Mouse (Mus musculus): ENCODE measurements around the gene Gm20388.

The Gm20388 gene

DNA sequence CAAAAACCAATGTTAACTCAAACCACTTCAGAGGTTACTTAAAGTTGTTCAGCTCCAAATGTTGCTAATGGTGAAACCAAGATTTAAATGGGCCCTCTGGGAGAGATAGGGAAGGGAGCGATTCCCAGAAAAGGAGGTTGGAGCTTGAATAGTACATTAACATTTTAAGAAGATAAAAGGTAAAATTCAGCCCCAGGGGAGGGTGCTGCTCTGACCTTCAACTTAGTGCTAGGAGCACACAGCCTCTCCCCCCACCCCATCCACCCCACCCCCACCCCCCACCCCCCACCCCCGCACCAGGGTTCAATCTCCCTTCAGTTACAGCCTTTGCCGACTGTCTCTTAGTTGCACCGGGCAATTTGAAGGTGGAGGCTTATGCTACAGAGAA lies 3851.2 kb downstream of the Gm20388 start:
- DNase-seq (ENCODE audit: low spot score in 2 of 2), result no peak

GRCm38 (mm10) chr8:123763355-123763754 lies 3852.7 kb downstream of the Gm20388 start:
- DNase-seq (ENCODE audit: low spot score in 2 of 2), result no peak

- DNase-seq (ENCODE audit: low spot score in 2 of 2), result no peak
Observed at GRCm38 (mm10) chr8:123764671-123765070, 3854.0 kb downstream of the Gm20388 start.

DNA sequence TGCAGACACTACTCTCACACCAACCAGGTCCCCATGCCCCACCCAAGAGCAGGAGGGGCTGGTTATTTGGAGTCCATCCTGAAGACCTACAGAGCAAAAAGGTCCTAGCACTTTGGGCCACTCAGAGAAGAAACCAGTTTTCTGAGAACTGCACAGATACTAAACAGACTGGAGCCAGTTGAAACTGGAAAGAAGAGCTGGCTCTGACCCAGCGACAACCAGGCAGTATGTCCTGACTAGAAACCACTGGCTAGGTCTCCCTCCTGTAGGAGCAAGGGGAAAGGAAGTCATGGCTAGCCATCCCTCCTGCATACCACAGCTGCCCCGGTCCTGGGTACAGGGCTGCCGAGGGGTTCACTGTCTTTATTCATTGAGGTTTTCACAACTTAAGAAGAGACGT lies 3855.9 kb downstream of the Gm20388 start:
- no peak for DNase-seq (ENCODE audit: low spot score in 2 of 2)

DNA sequence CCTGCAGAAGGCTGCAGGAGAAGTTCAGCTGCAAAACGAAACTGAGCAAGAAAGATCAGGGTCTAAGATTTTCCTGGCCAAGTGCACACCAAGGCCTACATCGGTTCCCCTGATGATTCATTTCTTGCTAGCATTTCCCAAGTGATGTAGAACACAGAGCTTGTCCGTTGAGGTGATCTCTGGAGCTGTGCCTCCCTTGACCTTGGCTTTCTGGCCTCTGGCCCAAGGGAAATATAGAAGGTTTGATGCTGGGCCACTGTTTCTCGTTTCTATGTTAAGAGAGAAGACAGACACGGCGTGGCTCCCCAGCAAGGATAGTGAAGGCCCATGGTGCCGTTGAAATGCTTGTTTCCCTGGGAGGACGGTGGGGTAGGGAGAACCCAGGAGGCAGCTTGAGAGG lies 3857.2 kb downstream of the Gm20388 start:
- no peak for DNase-seq (ENCODE audit: low spot score in 2 of 2)

DNA sequence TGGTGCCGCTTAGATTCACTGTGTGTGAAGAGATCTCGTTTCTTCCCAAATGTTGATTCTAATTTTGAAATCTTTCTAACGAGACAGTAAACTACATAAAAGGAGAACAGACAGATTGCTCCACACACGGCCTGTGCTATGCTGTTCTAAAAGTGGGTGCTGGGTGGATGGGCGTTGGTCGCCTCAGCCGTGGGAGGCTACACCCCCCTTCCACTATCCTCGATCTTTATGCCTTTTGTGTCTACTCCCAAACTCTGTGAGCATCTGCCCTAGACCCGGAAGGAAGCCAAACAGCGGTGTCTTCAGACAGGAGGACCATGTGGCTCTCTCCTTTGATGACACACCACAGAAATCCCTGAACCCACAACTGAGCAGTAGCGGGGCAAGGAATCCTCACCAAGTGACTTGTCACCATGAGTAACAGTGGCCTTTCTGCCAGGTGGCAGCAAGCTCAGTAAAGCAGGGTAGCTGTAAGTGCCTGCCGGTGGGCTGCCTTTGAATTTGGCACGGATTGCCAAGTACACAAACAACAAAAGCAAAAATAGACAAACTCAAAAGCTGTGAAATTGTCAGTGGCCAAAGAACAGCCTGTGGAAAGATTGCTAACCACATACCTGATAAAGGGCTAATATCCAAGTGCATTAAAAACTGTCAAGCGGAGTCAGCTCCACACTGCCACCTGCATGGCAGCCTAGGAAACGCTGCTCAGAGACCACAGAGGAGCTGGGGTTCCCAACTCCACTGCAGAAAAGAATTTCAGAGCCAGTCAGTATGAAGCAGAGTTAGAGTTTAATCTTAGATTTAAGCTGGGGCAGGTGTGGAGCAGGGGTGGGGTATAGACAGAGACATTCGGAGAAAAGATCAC lies 3858.1 kb downstream of the Gm20388 start:
- DNase-seq (ENCODE audit: low spot score in 2 of 2), result no peak

DNA sequence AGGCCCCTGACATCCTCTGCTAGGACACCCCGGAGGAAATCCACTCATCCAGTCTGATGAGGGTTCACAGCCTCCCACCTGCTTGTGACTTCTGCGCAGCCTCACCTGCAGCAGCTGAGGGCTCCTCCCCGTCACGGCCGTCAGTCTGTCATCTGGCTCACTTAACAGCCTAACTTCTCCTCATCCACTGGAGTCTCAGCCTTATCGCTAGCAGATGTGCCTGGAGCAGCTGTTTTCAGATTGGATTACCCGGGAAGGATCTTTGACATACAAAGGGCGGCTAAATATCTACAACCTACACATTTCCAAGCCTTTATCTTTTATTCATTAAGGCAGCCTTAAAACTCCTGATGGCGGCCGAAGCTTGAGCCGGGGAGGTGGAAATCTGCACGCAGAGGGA lies 3862.8 kb downstream of the Gm20388 start:
- no peak for DNase-seq (ENCODE audit: low spot score in 2 of 2)

GRCm38 (mm10) chr8:123774491-123774890 lies 3863.8 kb downstream of the Gm20388 start:
- DNase-seq (ENCODE audit: low spot score in 2 of 2), result no peak

GRCm38 (mm10) chr8:123777319-123777718 lies 3866.7 kb downstream of the Gm20388 start:
- DNase-seq (ENCODE audit: low spot score in 2 of 2), result no peak

DNA sequence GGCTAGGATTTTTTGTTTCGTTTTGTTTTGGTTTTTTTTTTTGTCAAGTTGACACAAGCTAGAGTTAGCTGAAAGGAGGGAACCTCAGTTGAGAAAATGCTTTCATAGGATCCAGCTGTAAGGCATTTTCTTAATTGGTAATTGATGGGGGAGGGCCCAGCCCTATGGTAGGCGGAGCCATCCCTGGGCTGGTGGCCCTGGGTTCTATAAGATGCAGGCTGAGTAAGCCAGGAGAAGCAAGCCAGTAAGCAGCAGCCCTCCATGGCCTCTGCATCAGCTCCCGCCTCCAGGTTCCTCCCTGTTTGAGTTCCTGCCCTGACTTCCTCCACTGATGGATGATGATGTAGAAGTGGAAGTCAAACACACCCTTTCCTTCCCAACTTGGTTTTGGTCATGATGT lies 3869.8 kb downstream of the Gm20388 start:
- no peak for DNase-seq (ENCODE audit: low spot score in 2 of 2)

- DNase-seq (ENCODE audit: low spot score in 2 of 2), result no peak
Observed at GRCm38 (mm10) chr8:123781256-123781655, 3870.6 kb downstream of the Gm20388 start.

DNA sequence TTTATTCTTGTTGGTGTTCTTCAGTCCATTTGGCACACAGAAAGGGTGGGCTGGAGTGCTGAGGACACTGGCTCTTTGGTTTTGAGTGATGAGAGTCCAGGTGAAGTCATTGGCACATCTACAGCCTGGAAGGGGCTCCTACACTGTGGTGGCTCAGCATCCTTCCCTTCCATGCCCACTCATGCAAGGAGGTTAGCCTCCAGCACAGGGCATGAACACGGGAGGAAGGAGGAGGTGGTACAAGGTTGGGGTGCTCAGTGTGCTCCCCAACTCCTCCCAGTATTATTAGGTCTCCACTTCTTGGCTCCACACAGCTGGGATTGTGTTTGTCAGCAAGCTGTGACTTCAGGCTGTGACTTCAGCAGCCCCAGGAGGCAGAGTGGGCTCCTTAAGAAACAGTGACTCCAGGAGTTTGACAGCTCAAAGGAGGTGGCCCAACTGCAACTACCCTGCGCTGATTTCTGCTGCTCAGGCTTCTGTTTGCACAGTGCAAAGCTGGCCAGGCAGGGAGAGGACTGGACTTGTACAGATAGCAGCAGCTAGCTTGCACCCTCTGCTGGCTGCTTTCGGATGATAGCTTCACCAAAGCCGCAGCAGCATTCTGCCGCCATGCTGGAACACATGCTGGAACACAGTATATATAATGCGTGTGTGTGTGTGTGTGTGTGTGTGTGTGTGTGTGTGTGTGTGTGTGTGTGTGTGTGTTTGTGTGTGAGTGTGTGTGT lies 3873.0 kb downstream of the Gm20388 start:
- DNase-seq (ENCODE audit: low spot score in 2 of 2), result peak in 1 of 2 experiments; percentile 21

- DNase-seq (ENCODE audit: low spot score in 2 of 2), result no peak
Observed at GRCm38 (mm10) chr8:123786166-123786565, 3875.5 kb downstream of the Gm20388 start.

GRCm38 (mm10) chr8:123786644-123787043 lies 3876.0 kb downstream of the Gm20388 start:
- DNase-seq (ENCODE audit: low spot score in 2 of 2), result no peak

DNA sequence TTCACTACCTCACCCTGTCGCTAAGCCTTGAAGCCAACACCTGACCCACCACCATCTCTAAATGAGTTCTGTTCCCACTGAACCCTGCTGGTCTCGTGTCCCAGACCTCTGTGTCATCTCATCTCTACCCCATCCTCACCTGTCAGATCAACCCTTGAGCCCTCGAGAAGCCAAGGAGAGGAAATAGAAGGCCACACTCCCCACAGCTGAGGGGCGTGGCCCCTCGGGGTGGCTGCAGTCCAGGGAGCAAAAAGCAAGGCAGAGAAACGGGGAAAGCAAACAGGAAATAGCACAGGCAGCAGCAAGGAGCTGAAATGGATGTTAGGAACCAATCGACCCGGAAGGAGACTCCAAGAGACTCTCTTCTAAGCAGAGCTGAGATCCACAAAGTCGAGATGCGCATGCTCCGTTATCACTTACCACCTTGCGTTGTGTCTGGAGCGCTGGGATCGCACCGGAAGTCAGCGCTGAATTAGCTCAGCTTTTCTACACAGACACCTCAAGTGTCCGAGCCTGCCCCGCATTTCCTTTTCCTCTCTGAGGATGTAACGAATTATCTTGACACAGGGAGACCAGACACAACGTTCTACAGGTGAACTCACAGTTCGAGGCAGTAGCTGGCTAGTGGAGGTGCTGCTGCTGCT lies 3876.7 kb downstream of the Gm20388 start:
- DNase-seq (ENCODE audit: low spot score in 2 of 2), result no peak

DNA sequence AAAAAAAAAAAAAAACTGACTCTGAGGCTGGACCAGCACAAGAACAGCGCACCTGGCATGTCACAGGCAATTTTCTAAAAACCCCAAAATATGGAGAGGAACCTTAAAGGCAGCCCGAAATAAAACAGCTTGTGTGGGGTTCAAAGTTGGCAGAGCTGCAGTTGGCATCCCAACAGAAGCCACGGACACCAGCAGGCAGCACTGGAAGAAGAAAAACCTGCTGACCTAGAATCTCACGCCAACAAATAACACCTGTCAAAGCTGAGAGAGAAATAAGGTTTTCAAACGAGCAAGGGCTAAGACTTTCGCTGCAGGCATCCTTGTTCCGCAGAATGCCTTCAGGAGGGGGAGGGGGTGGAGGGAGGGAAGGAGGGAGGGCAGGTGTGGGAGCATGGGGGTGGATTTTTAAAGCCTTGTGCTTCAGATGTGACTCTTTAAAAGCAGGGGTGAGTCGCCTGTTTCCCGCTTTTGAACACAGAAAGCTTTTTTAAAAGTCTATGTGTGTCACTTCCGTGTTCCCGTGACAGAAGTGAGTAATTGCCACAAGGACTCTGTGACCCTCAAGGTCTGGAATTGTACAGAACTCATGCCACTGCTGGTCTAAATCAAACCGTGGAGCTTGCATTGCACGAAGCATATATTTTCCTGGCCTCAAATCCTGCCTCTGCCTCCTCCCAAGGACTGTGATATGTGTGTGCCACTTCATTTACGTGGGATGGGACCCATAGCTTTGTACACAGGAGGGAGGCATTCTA lies 3878.0 kb downstream of the Gm20388 start:
- DNase-seq (ENCODE audit: low spot score in 2 of 2), result no peak

DNA sequence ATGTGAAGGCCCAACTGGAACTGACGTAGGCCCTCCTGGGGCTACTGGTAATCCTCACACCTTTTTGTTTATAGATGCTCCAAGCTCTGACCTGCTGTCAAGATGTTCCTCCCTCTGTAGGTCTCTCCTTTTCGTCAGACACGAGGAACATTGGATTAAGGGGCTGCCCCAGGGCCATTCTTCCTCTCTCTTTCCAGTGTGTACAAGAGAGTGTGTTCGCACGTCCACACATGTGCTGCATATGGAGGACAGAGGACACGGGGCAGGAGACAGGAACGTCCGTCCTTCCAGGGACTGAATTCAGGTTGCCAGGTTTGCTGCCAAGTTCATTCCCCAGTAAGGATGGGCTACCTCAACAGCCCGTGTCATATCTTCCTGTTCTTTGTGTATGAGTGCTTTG lies 3878.8 kb downstream of the Gm20388 start:
- DNase-seq (ENCODE audit: low spot score in 2 of 2), result no peak

DNA sequence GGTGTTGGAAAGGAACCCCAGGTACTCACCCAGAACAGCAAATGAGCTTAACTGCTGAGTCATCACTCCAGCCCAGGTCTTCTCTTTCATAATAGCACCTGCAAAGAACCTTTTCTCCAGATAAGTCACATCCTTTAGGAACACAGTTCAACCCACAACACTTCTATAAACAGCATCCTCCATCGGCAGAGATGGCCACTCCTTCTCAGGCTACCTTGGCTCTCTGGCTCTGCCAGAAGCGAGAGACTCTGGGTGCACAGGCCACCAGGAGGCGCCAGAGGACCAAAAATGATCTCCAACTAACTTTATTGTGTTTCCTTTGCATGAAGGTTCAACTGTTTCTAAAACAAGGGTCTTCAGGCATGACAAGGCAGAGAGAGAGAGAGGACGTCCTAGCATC lies 3879.3 kb downstream of the Gm20388 start:
- DNase-seq (ENCODE audit: low spot score in 2 of 2), result peak; percentile 58 to 76

- no peak for DNase-seq (ENCODE audit: low spot score in 2 of 2)
Observed at GRCm38 (mm10) chr8:123791101-123791844, 3880.6 kb downstream of the Gm20388 start.

DNA sequence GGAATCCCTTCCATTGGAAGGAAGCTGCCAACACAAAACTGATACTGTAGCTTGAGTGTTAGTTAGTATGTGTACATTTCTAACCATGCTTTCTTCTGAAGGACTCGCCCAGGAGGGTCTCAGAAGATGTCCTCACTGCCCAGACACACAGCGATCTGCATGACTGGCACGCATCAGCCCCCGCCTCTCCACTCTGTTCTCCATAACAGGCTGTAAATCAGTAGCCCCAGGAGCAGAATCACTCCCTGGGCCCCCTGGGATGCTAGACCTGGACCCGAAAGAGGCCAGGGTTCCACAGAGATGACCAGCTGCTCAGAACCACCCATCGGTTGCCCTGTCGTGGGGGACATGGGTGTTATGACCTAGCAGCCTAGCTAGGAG lies 3881.2 kb downstream of the Gm20388 start:
- no peak for DNase-seq (ENCODE audit: low spot score in 2 of 2)

GRCm38 (mm10) chr8:123793900-123794299 lies 3883.3 kb downstream of the Gm20388 start:
- DNase-seq (ENCODE audit: low spot score in 2 of 2), result no peak
